Mouse (Mus musculus) erythroblast, embryonic 14.5 days (primary cell): ENCODE data around the gene Lmtk2. TPM values are rescaled to one million over a fixed set of nuclear protein-coding genes. Genes with fewer than 3 reads are reported as not detected.

Experiments
- H3K27me3 ChIP-seq: 2 replicates; pipeline ENCODE4 v1.6.1; 2012; ENCODE audit warnings: inconsistent platforms; ENCODE audit not compliant: control insufficient read depth
- H3K36me3 ChIP-seq: 2 replicates; pipeline ENCODE4 v1.6.1; 2012; ENCODE audit warnings: mild to moderate bottlenecking, inconsistent platforms; ENCODE audit not compliant: control insufficient read depth
- H3K4me1 ChIP-seq: 2 replicates; pipeline ENCODE4 v1.6.1; 2012; ENCODE audit warnings: inconsistent platforms; ENCODE audit not compliant: control insufficient read depth
- H3K4me3 ChIP-seq: replicated peaks from 2 replicates; pipeline ENCODE3; 2012; ENCODE audit warnings: moderate library complexity, mild to moderate bottlenecking, inconsistent platforms
- H3K9me3 ChIP-seq: 2 replicates; pipeline ENCODE4 v1.6.1; 2012; ENCODE audit warnings: low read length, inconsistent platforms, mixed read lengths; ENCODE audit not compliant: control insufficient read depth
- GATA1 ChIP-seq: IDR thresholded peaks from 2 replicates; pipeline ENCODE4 v1.6.1; 2012; ENCODE audit warnings: low read length, inconsistent platforms, mixed read lengths
- TAL1 ChIP-seq: IDR thresholded peaks from 3 replicates; pipeline ENCODE4 v1.6.1; 2012; ENCODE audit warnings: low read length, inconsistent platforms, mixed read lengths
- polyA plus RNA-seq: library from polyadenylated mRNA; stranded (reverse); fragments of >175 nt; gene quantifications from 2 replicates; pipeline ENCODE4 v1.2.3, GENCODE M21; 2012

Lmtk2 gene
- polyA plus RNA-seq, 1 experiment, result 0.73 TPM

DNA sequence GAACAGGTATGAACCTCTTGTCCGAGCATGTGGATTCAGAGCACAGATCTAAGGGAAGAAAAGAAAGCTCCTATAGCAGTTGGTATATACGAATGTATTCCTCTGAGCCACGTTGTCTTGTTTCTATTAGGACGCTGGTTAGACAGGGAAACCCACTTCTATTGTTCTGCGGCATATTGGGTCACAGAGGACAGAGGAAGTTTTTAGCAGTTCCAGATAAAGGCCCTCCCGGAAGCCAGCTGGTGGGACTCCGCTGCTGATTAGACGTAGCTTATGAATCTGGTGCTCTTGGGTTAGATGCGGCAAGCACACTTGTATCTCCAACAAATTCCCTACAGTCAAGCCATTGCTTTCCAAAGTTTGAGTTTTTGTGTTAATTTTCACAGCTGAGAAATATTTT, 4.8 kb downstream of the Lmtk2 start:
- Histone ChIP-seq H3K27me3 (no peaks in the 10 kb centered on the region), H3K4me3 (no peak overlapping the region), H3K9me3 (no peaks in the 10 kb centered on the region), H3K36me3 (peaks cover 9% of the 10 kb centered on the region), H3K4me1 (peaks cover 46% of the 10 kb centered on the region)
- TF ChIP-seq GATA1 (no peak), TAL1 (no peak)

DNA sequence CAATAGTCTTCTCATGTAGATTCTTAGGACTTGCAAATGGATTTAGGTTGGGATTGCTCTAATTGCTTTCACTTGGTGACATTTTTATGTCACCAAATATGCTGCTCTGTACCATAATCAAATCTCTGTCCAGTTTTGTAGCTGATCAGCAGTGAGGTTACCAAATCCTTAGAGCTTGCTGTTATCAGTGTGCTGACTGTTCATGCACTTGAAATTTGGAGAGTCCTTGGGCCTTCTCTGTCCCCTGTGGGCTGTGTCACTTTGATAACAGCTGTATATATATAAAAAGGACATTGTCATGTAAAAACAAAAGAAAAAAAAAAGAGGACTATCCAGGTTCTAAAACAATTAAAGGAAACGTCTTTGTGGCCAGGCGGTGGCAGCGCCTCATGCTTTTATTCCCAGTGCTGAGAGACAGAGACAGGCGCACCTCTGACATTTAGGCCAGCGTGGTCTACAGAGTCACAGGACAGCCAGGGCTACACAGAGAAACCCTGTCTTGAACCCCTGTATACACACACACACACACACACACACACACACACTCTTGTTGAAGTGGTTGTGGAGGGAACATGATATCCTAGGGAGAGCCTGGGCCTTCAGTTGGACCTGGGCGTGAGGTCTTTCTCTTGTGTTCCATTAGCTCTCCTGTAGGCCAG, 5.4 kb downstream of the Lmtk2 start:
- Histone ChIP-seq H3K36me3 (peaks cover 10% of the 10 kb centered on the region), H3K9me3 (no peaks in the 10 kb centered on the region), H3K27me3 (no peaks in the 10 kb centered on the region), H3K4me1 (peaks cover 46% of the 10 kb centered on the region), H3K4me3 (no peak overlapping the region)
- TF ChIP-seq TAL1 (no peak), GATA1 (no peak)

GRCm38 (mm10) chr5:144106130-144106510, 5.9 kb downstream of the Lmtk2 start:
- Histone ChIP-seq H3K4me3 (no peak overlapping the region), H3K4me1 (peaks cover 49% of the 10 kb centered on the region), H3K27me3 (no peaks in the 10 kb centered on the region), H3K36me3 (peaks cover 15% of the 10 kb centered on the region), H3K9me3 (no peaks in the 10 kb centered on the region)
- TF ChIP-seq GATA1, result no peak
- no peak for TF ChIP-seq TAL1

- H3K9me3 ChIP-seq, result no peaks in the 10 kb centered on the region
- H3K4me3 ChIP-seq, result no peak overlapping the region
- peaks cover 18% of the 10 kb centered on the region for H3K36me3 ChIP-seq
- H3K4me1 ChIP-seq, result peaks cover 46% of the 10 kb centered on the region
- TF ChIP-seq GATA1 (no peak), TAL1 (no peak)
- H3K27me3 ChIP-seq, result no peaks in the 10 kb centered on the region
These were observed 9.0 kb downstream of the Lmtk2 start for GRCm38 (mm10) chr5:144109201-144109600.

- TF ChIP-seq GATA1, result no peak
- no peak for TF ChIP-seq TAL1
- no peaks in the 10 kb centered on the region for H3K9me3 ChIP-seq
- H3K36me3 ChIP-seq, result peaks cover 15% of the 10 kb centered on the region
- peaks cover 54% of the 10 kb centered on the region for H3K4me1 ChIP-seq
- no peaks in the 10 kb centered on the region for H3K27me3 ChIP-seq
- H3K4me3 ChIP-seq, result no peak overlapping the region
These were observed 12.6 kb downstream of the Lmtk2 start for GRCm38 (mm10) chr5:144112574-144113438.

DNA sequence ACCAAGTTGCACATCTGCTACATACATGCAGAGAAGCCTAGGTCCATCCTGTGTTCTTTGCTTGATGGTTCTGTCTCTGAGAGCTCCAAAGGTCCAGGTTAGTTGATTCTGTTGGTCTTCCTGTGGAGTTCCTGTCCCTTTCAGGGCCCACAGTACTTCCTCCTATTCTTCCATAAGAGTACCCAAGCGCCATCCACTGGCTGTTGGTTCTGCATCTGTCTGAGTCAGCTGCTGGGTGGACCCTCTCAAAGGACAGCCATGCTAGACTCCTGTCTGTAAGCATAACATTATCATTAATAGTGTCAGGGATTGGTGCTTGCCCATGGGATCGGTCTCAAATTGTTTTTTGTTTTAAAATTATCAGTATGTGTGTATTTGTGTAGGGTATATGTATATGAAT, 13.8 kb downstream of the Lmtk2 start:
- Histone ChIP-seq H3K27me3 (no peaks in the 10 kb centered on the region), H3K9me3 (no peaks in the 10 kb centered on the region), H3K4me3 (no peak overlapping the region), H3K4me1 (peaks cover 56% of the 10 kb centered on the region), H3K36me3 (peaks cover 13% of the 10 kb centered on the region)
- TF ChIP-seq GATA1 (no peak), TAL1 (no peak)

- Histone ChIP-seq H3K27me3 (no peaks in the 10 kb centered on the region), H3K4me1 (peaks cover 64% of the 10 kb centered on the region), H3K36me3 (peaks cover 13% of the 10 kb centered on the region), H3K9me3 (no peaks in the 10 kb centered on the region), H3K4me3 (no peak overlapping the region)
- TF ChIP-seq GATA1 (no peak), TAL1 (no peak)
These were observed 14.9 kb downstream of the Lmtk2 start for GRCm38 (mm10) chr5:144114970-144115627.

- no peak for TF ChIP-seq TAL1
- Histone ChIP-seq H3K27me3 (no peaks in the 10 kb centered on the region), H3K4me1 (peaks cover 64% of the 10 kb centered on the region), H3K36me3 (peaks cover 12% of the 10 kb centered on the region), H3K9me3 (no peaks in the 10 kb centered on the region), H3K4me3 (no peak overlapping the region)
These were observed 15.4 kb downstream of the Lmtk2 start for GRCm38 (mm10) chr5:144115628-144115977.

DNA sequence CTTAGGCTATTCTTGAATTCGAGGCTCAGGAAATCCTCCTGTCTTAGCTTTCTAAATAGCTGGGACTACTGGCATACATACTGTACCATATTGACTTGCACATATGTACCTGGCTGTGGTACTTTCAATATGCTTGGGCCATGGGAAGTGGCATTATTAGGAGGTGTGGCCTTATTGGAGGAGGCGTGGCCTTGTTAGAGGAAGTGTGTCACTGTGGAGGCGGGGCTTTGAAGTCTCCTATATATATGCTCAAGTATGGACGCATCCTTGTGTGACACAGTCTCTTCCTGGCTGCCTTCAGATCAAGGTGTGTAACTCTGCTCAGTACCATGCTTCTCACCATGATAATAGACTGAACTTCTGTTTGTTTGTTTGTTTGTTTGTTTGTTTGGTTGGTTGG, 18.0 kb downstream of the Lmtk2 start:
- TF ChIP-seq TAL1 (no peak), GATA1 (no peak)
- no peak overlapping the region for H3K4me3 ChIP-seq
- H3K4me1 ChIP-seq, result peaks cover 44% of the 10 kb centered on the region
- no peaks in the 10 kb centered on the region for H3K27me3 ChIP-seq
- H3K36me3 ChIP-seq, result no peaks in the 10 kb centered on the region; the same call in 1 of the 2 replicates
- no peaks in the 10 kb centered on the region for H3K9me3 ChIP-seq
